Mouse (Mus musculus): ENCODE data around the gene Aqp1. TPM values are rescaled to one million over a fixed set of nuclear protein-coding genes. Genes with fewer than 3 reads are reported as not detected.

Aqp1 gene
- polyA plus RNA-seq, 1 experiment: 516 TPM

- DNase-seq (ENCODE audit: low read depth): no peak
Observed at GRCm38 (mm10) chr6:55356976-55357635, 20.9 kb downstream of the Aqp1 start.

GRCm38 (mm10) chr6:55357636-55358031 is 21.4 kb downstream of the Aqp1 start:
- DNase-seq (ENCODE audit: low read depth): no peak

- DNase-seq (ENCODE audit: low read depth): no peak
Observed at GRCm38 (mm10) chr6:55358731-55359143, 22.5 kb downstream of the Aqp1 start.

GRCm38 (mm10) chr6:55362663-55363062 is 26.4 kb downstream of the Aqp1 start:
- DNase-seq (ENCODE audit: low read depth): no peak

- no peak for DNase-seq (ENCODE audit: low read depth)
Observed at GRCm38 (mm10) chr6:55367126-55367525, 30.9 kb downstream of the Aqp1 start.

GRCm38 (mm10) chr6:55370831-55371230 is 34.6 kb downstream of the Aqp1 start:
- no peak for DNase-seq (ENCODE audit: low read depth)

GRCm38 (mm10) chr6:55376076-55376475 is 39.8 kb downstream of the Aqp1 start, which contains the start of gene Ghrhr:
Gene Ghrhr (plus strand): TSS chr6:55376295.
- DNase-seq (ENCODE audit: low read depth): no peak

- DNase-seq (ENCODE audit: low read depth): no peak
Observed at GRCm38 (mm10) chr6:55376511-55376910, 40.3 kb downstream of the Aqp1 start.

GRCm38 (mm10) chr6:55377461-55377860 is 41.2 kb downstream of the Aqp1 start:
- DNase-seq (ENCODE audit: low read depth): no peak

GRCm38 (mm10) chr6:55379641-55380335 is 43.6 kb downstream of the Aqp1 start:
- DNase-seq (ENCODE audit: low read depth): no peak

- no peak for DNase-seq (ENCODE audit: low read depth)
Observed at GRCm38 (mm10) chr6:55381966-55382365, 45.7 kb downstream of the Aqp1 start.

GRCm38 (mm10) chr6:55383897-55384296 is 47.7 kb downstream of the Aqp1 start:
- DNase-seq (ENCODE audit: low read depth): no peak

- DNase-seq (ENCODE audit: low read depth): no peak
Observed at GRCm38 (mm10) chr6:55384356-55384951, 48.2 kb downstream of the Aqp1 start.

GRCm38 (mm10) chr6:55388546-55389169 is 52.4 kb downstream of the Aqp1 start:
- no peak for DNase-seq (ENCODE audit: low read depth)

GRCm38 (mm10) chr6:55389321-55389720 is 53.1 kb downstream of the Aqp1 start:
- DNase-seq (ENCODE audit: low read depth): no peak

- DNase-seq (ENCODE audit: low read depth): no peak
Observed at GRCm38 (mm10) chr6:55391814-55392213, 55.6 kb downstream of the Aqp1 start.

- no peak for DNase-seq (ENCODE audit: low read depth)
Observed at GRCm38 (mm10) chr6:55392453-55392852, 56.2 kb downstream of the Aqp1 start.

- DNase-seq (ENCODE audit: low read depth): no peak
Observed at GRCm38 (mm10) chr6:55394854-55395253, 58.6 kb downstream of the Aqp1 start.

- no peak for DNase-seq (ENCODE audit: low read depth)
Observed at GRCm38 (mm10) chr6:55396176-55396575, 59.9 kb downstream of the Aqp1 start.

GRCm38 (mm10) chr6:55396622-55397041 is 60.4 kb downstream of the Aqp1 start:
- no peak for DNase-seq (ENCODE audit: low read depth)

Measured in gonadal fat pad, adult 2 months (tissue).